Mouse (Mus musculus): ENCODE measurements around the gene Ankrd35. TPM values are rescaled to one million over a fixed set of nuclear protein-coding genes. Genes with fewer than 3 reads are reported as not detected.
A peak's percentile ranks its signal among the peaks of the same experiment; 100 is the strongest.

Ankrd35 gene
- 1 to 10 TPM in 1 of 2 experiments, under 1 TPM in 1; 0.80 to 1.2 TPM for total RNA-seq (2021)
- 1.2 and 1.5 TPM in 2 replicates for polyA plus RNA-seq (2012; rRNA removed)
- long read RNA-seq, partial matches to known transcripts, result 0 of 4 reads
- long read RNA-seq, other reads (novel, unspliced or antisense), result 4 of 4 reads

- H3K36me3 ChIP-seq (ENCODE audit: control insufficient read depth, insufficient read depth, low read length), result no peaks in the 10 kb centered on the region
- no peak for TF ChIP-seq POLR2A (IDR thresholded peaks at IDR 0.05; ENCODE audit: insufficient read depth, low read depth, low read length)
- TF ChIP-seq CTCF (IDR thresholded peaks at IDR 0.05), result peak; percentile 53
- no peaks in the 10 kb centered on the region for H3K27me3 ChIP-seq (ENCODE audit: control insufficient read depth, insufficient read depth, low read length)
- H3K4me1 ChIP-seq (ENCODE audit: control insufficient read depth, insufficient read depth, low read length), result peaks cover 1% of the 10 kb centered on the region; the same call in 1 of the 2 replicates
- WGBS, result 6% methylated on average over 35 of the region's 35 CpGs
- peak within 1 kb of the TSS; percentile 58 for H3K9ac ChIP-seq (ENCODE audit: low read depth, low read length)
- intact Hi-C loops (cut with DNase I), result loop anchor here (5.0 kb wide), 1 partner anchor 37 kb away; the partner anchor contains the start of gene Nudt17
- peak; percentile 82 to 87 for DNase-seq
- peak within 1 kb of the TSS; percentile 3 for H3K27ac ChIP-seq
- H3K4me3 ChIP-seq, result peak within 1 kb of the TSS; percentile 53
- H3K79me2 ChIP-seq (replicated peaks; ENCODE audit: control insufficient read depth, insufficient read depth, low read length), result no peaks in the 10 kb centered on the region
These were observed at the start of gene Ankrd35 for GRCm38 (mm10) chr3:96669727-96670468. Gene Ankrd35, plus strand, starts transcription at chr3:96670131.

- Histone ChIP-seq H3K27me3 (ENCODE audit: control insufficient read depth, insufficient read depth, low read length) (no peaks in the 10 kb centered on the region), H3K4me3 (no peak overlapping the region), H3K4me1 (ENCODE audit: control insufficient read depth, insufficient read depth, low read length) (no peaks in the 10 kb centered on the region), H3K79me2 (replicated peaks; ENCODE audit: control insufficient read depth, insufficient read depth, low read length) (no peaks in the 10 kb centered on the region; the same call in 1 of the 2 replicates), H3K27ac (no peak overlapping the region), H3K36me3 (ENCODE audit: control insufficient read depth, insufficient read depth, low read length) (no peaks in the 10 kb centered on the region), H3K9ac (ENCODE audit: low read depth, low read length) (no peak overlapping the region)
- TF ChIP-seq POLR2A (IDR thresholded peaks at IDR 0.05; ENCODE audit: insufficient read depth, low read depth, low read length) (no peak), EP300 (IDR thresholded peaks at IDR 0.05; ENCODE audit: insufficient read depth, low read depth, low read length) (no peak), CTCF (IDR thresholded peaks at IDR 0.05) (no peak)
- WGBS, result 90% methylated on average over 4 of the region's 4 CpGs
- DNase-seq, result no peak
- intact Hi-C loops (cut with DNase I), result no loop called here
These were observed 46.7 kb upstream of the Ankrd35 start for GRCm38 (mm10) chr3:96623201-96623600.

DNA sequence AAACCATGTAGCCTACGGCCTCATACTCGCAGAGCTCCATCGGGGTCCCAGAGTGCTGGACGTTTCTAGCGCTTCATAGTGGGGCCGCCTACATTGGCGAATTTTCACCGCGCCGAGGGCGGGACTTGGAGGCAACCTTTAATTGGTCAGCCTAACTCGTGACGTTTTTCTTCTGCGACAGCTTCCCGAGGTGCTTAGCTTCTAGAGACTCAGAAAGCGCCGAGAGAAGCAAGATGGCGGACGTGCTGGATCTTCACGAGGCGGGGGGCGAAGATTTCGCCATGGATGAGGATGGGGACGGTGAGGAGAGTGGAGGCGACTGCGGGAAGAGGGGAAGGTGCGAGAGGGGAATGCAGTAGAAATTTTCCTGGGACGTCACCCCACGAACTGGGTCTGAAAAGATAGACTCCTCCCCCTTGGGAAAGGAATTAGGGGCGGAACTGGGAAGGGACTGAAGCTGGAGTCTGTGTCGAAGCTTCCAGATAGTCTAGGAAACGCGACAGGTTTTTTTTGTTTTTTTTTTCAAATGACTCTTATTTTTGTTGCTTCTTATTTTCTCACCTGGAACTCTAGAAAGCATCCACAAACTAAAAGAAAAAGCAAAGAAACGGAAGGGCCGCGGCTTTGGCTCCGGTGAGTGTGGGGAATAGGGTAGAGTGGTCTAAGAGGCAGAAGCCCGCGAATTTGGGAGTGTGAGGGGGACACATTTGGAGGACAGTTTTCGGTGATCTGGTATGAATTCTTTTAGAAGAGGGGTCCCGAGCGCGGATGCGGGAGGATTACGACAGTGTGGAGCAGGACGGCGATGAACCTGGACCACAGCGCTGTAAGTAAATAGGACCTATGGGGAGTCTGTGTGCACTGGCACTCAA is 40.0 kb upstream of the Ankrd35 start, which contains the start of gene Rbm8a:
TSS of gene Rbm8a (plus strand) at position 205 of the 872 bp plus-strand sequence.
- intact Hi-C loops (cut with DNase I), result loop anchor here (2.0 kb wide), 1 partner anchor 37 kb away; no protein-coding TSS in a partner anchor
- DNase-seq, result peak; percentile 96 to 97
- WGBS, result 1% methylated on average over 48 of the region's 48 CpGs
- Histone ChIP-seq H3K9ac (ENCODE audit: low read depth, low read length) (peak within 1 kb of the TSS; percentile 75), H3K79me2 (replicated peaks; ENCODE audit: control insufficient read depth, insufficient read depth, low read length) (no peaks in the 10 kb centered on the region), H3K27ac (peak within 1 kb of the TSS; percentile 94), H3K4me3 (peak within 1 kb of the TSS; percentile 92), H3K4me1 (ENCODE audit: control insufficient read depth, insufficient read depth, low read length) (peaks cover 3% of the 10 kb centered on the region), H3K27me3 (ENCODE audit: control insufficient read depth, insufficient read depth, low read length) (no peaks in the 10 kb centered on the region), H3K36me3 (ENCODE audit: control insufficient read depth, insufficient read depth, low read length) (peaks cover 12% of the 10 kb centered on the region; the same call in 1 of the 2 replicates)
- no peak for TF ChIP-seq CTCF (IDR thresholded peaks at IDR 0.05)
- no peak for TF ChIP-seq EP300 (IDR thresholded peaks at IDR 0.05; ENCODE audit: insufficient read depth, low read depth, low read length)
- peak; percentile 96 for TF ChIP-seq POLR2A (IDR thresholded peaks at IDR 0.05; ENCODE audit: insufficient read depth, low read depth, low read length)

GRCm38 (mm10) chr3:96632058-96632457 is 37.9 kb upstream of the Ankrd35 start:
- peaks cover 1% of the 10 kb centered on the region; the same call in 1 of the 2 replicates for H3K79me2 ChIP-seq (replicated peaks; ENCODE audit: control insufficient read depth, insufficient read depth, low read length)
- no peaks in the 10 kb centered on the region for H3K27me3 ChIP-seq (ENCODE audit: control insufficient read depth, insufficient read depth, low read length)
- no peak overlapping the region for H3K27ac ChIP-seq
- no peak overlapping the region for H3K4me3 ChIP-seq
- no peak for TF ChIP-seq EP300 (IDR thresholded peaks at IDR 0.05; ENCODE audit: insufficient read depth, low read depth, low read length)
- no peak for TF ChIP-seq POLR2A (IDR thresholded peaks at IDR 0.05; ENCODE audit: insufficient read depth, low read depth, low read length)
- TF ChIP-seq CTCF (IDR thresholded peaks at IDR 0.05), result no peak
- H3K4me1 ChIP-seq (ENCODE audit: control insufficient read depth, insufficient read depth, low read length), result peaks cover 7% of the 10 kb centered on the region
- H3K9ac ChIP-seq (ENCODE audit: low read depth, low read length), result no peak overlapping the region
- peaks cover 12% of the 10 kb centered on the region; the same call in 1 of the 2 replicates for H3K36me3 ChIP-seq (ENCODE audit: control insufficient read depth, insufficient read depth, low read length)
- intact Hi-C loops (cut with DNase I), result no loop called here
- no peak for DNase-seq

- Histone ChIP-seq H3K4me1 (ENCODE audit: control insufficient read depth, insufficient read depth, low read length) (peaks cover 7% of the 10 kb centered on the region), H3K9ac (ENCODE audit: low read depth, low read length) (no peak overlapping the region), H3K27ac (no peak overlapping the region), H3K4me3 (no peak overlapping the region), H3K36me3 (ENCODE audit: control insufficient read depth, insufficient read depth, low read length) (peaks cover 12% of the 10 kb centered on the region; the same call in 1 of the 2 replicates), H3K79me2 (replicated peaks; ENCODE audit: control insufficient read depth, insufficient read depth, low read length) (peaks cover 1% of the 10 kb centered on the region; the same call in 1 of the 2 replicates), H3K27me3 (ENCODE audit: control insufficient read depth, insufficient read depth, low read length) (no peaks in the 10 kb centered on the region)
- TF ChIP-seq CTCF (IDR thresholded peaks at IDR 0.05) (no peak), POLR2A (IDR thresholded peaks at IDR 0.05; ENCODE audit: insufficient read depth, low read depth, low read length) (no peak), EP300 (IDR thresholded peaks at IDR 0.05; ENCODE audit: insufficient read depth, low read depth, low read length) (no peak)
- WGBS, result 69% methylated on average over 1 of the region's 1 CpGs
- intact Hi-C loops (cut with DNase I), result no loop called here
- DNase-seq, result no peak
These were observed 35.9 kb upstream of the Ankrd35 start for GRCm38 (mm10) chr3:96634015-96634414.

Measured in heart, adult 2 months (tissue).